Mouse (Mus musculus) stomach, adult 2 months (tissue): ENCODE data around the gene Zrsr2. TPM values are rescaled to one million over a fixed set of nuclear protein-coding genes. Genes with fewer than 3 reads are reported as not detected.

Experiments
- polyA plus RNA-seq: library from polyadenylated mRNA; depleted of rRNA; stranded (reverse); fragments of >200 nt; gene quantifications from 2 replicates; pipeline ENCODE4 v1.2.3, GENCODE M21; 2012; rRNA removed

The Zrsr2 gene
- polyA plus RNA-seq = 2.1 and 2.7 TPM in 2 replicates

GRCm38 (mm10) chrX:163958467-163958875 is at the start of gene Zrsr2:
Zrsr2 (minus strand) TSS chrX:163958661.

DNA sequence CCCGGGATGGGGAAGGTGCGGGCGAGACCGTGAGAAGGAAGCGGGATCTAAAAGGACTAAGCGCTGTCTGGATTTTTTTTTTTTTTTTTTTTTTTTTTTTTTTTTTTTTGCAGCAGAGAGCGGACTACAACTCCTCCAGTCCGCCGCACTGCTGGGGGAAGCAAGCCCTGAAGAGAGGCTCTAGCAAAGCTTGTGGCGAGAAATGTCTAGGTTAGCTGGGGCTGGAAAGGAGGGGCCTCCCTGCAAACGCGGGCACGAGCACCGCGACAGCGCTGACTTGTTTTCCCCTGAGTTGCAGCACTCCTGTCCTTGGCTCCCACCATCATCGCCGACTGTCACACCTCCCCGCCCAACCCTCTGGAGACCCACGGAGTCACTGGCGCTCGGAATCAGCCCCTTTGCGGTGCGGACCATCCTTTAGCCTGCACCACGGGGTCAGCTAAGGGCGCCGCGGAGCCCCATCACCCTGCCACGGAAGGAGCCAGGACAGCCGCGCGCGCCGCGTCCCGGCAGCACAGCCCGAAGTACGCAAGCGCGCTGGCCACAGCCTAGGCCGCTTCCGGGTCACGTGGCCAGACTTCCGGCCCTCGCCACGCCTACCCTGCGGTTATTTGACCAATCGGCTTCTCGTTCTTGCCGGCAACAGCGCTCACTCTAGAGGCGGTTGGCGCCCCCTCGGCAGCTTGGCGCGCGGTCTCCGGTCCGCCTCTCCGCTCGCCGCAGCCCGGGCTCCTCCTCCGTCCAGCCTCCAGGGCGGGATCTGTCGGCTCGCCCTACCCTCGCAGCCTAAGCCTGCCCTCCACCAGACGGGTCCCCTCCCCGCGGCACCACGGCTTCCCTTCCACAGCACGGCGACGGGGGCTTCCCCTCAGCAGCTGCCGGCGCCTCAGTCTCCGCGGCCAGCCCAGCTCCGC is 49.9 kb downstream of the Zrsr2 start, which contains the start of gene Ap1s2:
Gene Ap1s2 (plus strand): TSS at position 681 of the 914 bp plus-strand sequence.

Other genes starting within 250 kb of the Zrsr2 start
- gene Rnf138rt1, start 197.3 kb downstream of the Zrsr2 start, polyA plus RNA-seq = not detected in 2 replicates
- gene Ap1s2, start 49.6 kb downstream of the Zrsr2 start, polyA plus RNA-seq = 0.89 and 0.91 TPM in 2 replicates
- 1.3 and 2.3 TPM in 2 replicates for gene Car5b, start 69.3 kb upstream of the Zrsr2 start, polyA plus RNA-seq
- 1.9 and 2.0 TPM in 2 replicates for gene Siah1b, start 117.8 kb upstream of the Zrsr2 start, polyA plus RNA-seq
- gene Cltrn, start 130.2 kb upstream of the Zrsr2 start, polyA plus RNA-seq = not detected in 2 replicates
- gene Ace2, start 180.7 kb upstream of the Zrsr2 start, polyA plus RNA-seq = 0.44 and 0.45 TPM in 2 replicates